8 mouse cellular contexts compared by ENCODE assay signal in genomic region chr17:12367373-12367930, GRCm38 (mm10). TPM values are rescaled to one million over a fixed set of nuclear protein-coding genes. Genes with fewer than 3 reads are reported as not detected.
DNase-seq lines count a peak whose midpoint lies in the region; ATAC-seq and TF ChIP-seq lines count a peak whose summit lies in the region.

No protein-coding gene starts in this region.

- no peaks in the 10 kb centered on the region for H3K9me3 ChIP-seq in embryonic facial prominence, embryonic 11.5 days (replicated peaks; ENCODE audit: control insufficient read depth, low read length)
- H3K9me3 ChIP-seq in limb, embryonic 11.5 days (ENCODE audit: control insufficient read depth, low read length): no peaks in the 10 kb centered on the region
- H3K9me3 ChIP-seq in midbrain, embryonic 12.5 days: no peaks in the 10 kb centered on the region

- peak; percentile 84 for TF ChIP-seq CTCF in kidney, adult 2 months (conservative IDR thresholded peaks at IDR 0.05; ENCODE audit: insufficient read depth, insufficient read length, low read depth, low read length)
- peak; percentile 76 for TF ChIP-seq CTCF in small intestine, adult 2 months (IDR thresholded peaks at IDR 0.05; ENCODE audit: extremely low read depth, insufficient read length, insufficient replicate concordance, low read depth, low read length)

- no peak overlapping the region for H3K27ac ChIP-seq in embryonic facial prominence, embryonic 11.5 days (replicated peaks; ENCODE audit: low read depth, low read length)
- H3K27ac ChIP-seq in kidney, adult 2 months (ENCODE audit: insufficient read depth, low read depth, low read length): no peak overlapping the region
- no peak overlapping the region for H3K27ac ChIP-seq in limb, embryonic 11.5 days (replicated peaks; ENCODE audit: low read depth, low read length)
- no peak overlapping the region for H3K27ac ChIP-seq in midbrain, embryonic 12.5 days (replicated peaks)
- H3K27ac ChIP-seq in small intestine, adult 2 months (ENCODE audit: insufficient read depth, low read depth, low read length): no peak overlapping the region

- no peaks in the 10 kb centered on the region for H3K27me3 ChIP-seq in embryonic facial prominence, embryonic 11.5 days (ENCODE audit: control insufficient read depth, insufficient read depth, low read length)
- H3K27me3 ChIP-seq in kidney, adult 2 months (replicated peaks; ENCODE audit: control insufficient read depth, insufficient read depth, low read length): no peaks in the 10 kb centered on the region
- H3K27me3 ChIP-seq in limb, embryonic 11.5 days (ENCODE audit: control insufficient read depth, insufficient read depth, low read length): no peaks in the 10 kb centered on the region
- no peaks in the 10 kb centered on the region for H3K27me3 ChIP-seq in midbrain, embryonic 12.5 days
- no peaks in the 10 kb centered on the region for H3K27me3 ChIP-seq in small intestine, adult 2 months (ENCODE audit: control insufficient read depth, insufficient read depth, low read length)

- WGBS in embryonic facial prominence, embryonic 11.5 days: 40% methylated on average over 5 of the region's 5 CpGs
- 40% methylated on average over 5 of the region's 5 CpGs for WGBS in kidney, adult 2 months
- 33% methylated on average over 5 of the region's 5 CpGs for WGBS in limb, embryonic 11.5 days
- WGBS in midbrain, embryonic 12.5 days: 35% methylated on average over 5 of the region's 5 CpGs
- WGBS in small intestine, adult 2 months: 37% methylated on average over 5 of the region's 5 CpGs

- peak; percentile 74; the same call in 1 of the 2 replicates for ATAC-seq in embryonic facial prominence, embryonic 11.5 days (replicated peaks; ENCODE audit: insufficient number of reproducible peaks, low FRiP score, low TSS enrichment, low read depth)
- ATAC-seq in limb, embryonic 11.5 days (ENCODE audit: insufficient number of reproducible peaks, low FRiP score, low TSS enrichment, low read depth): peak; percentile 32; the same call in 1 of the 2 replicates
- ATAC-seq in midbrain, embryonic 12.5 days (ENCODE audit: low FRiP score, low read depth): peak; percentile 50

- H3K4me1 ChIP-seq in embryonic facial prominence, embryonic 11.5 days (ENCODE audit: control insufficient read depth, insufficient read depth, low read length): no peaks in the 10 kb centered on the region
- H3K4me1 ChIP-seq in kidney, adult 2 months (ENCODE audit: control insufficient read depth, insufficient read depth, low read length): no peaks in the 10 kb centered on the region; the same call in 1 of the 2 replicates
- no peaks in the 10 kb centered on the region for H3K4me1 ChIP-seq in limb, embryonic 11.5 days (ENCODE audit: control insufficient read depth, insufficient read depth, low read length)
- peaks cover 4% of the 10 kb centered on the region; the same call in 1 of the 2 replicates for H3K4me1 ChIP-seq in midbrain, embryonic 12.5 days
- H3K4me1 ChIP-seq in small intestine, adult 2 months (ENCODE audit: control insufficient read depth, insufficient read depth, insufficient read length, low read length): peaks cover 8% of the 10 kb centered on the region; the same call in 1 of the 2 replicates

- no peak overlapping the region for H3K9ac ChIP-seq in embryonic facial prominence, embryonic 11.5 days (replicated peaks; ENCODE audit: low read length)
- H3K9ac ChIP-seq in limb, embryonic 11.5 days (ENCODE audit: low read length): 0 out of 2 replicates have a peak overlapping the region, but pooled peaks have one; percentile 22
- H3K9ac ChIP-seq in midbrain, embryonic 12.5 days (replicated peaks): no peak overlapping the region

- H3K4me2 ChIP-seq in embryonic facial prominence, embryonic 11.5 days (ENCODE audit: low read depth, low read length): no peak overlapping the region
- H3K4me2 ChIP-seq in limb, embryonic 11.5 days (ENCODE audit: low read depth, severe bottlenecking): no peak overlapping the region
- H3K4me2 ChIP-seq in midbrain, embryonic 12.5 days (replicated peaks): no peak overlapping the region

- DNase-seq in 3134 (ENCODE audit: extremely low read depth, insufficient read length, low spot score): peak; percentile 54
- DNase-seq in adrenal gland, adult 2 months: peak; percentile 76
- peak; percentile 77 for DNase-seq in embryonic facial prominence, embryonic 11.5 days (ENCODE audit: low spot score)
- DNase-seq in heart, adult 8-10 months (ENCODE audit: low spot score): peak; percentile 53
- peak; percentile 83 for DNase-seq in kidney, adult 2 months
- peak; percentile 66 for DNase-seq in limb, embryonic 11.5 days (ENCODE audit: low spot score)

- no peaks in the 10 kb centered on the region for H3K36me3 ChIP-seq in embryonic facial prominence, embryonic 11.5 days (replicated peaks; ENCODE audit: control insufficient read depth, insufficient read depth, low read depth, low read length)
- no peaks in the 10 kb centered on the region for H3K36me3 ChIP-seq in kidney, adult 2 months (ENCODE audit: control insufficient read depth, insufficient read depth, low read length)
- H3K36me3 ChIP-seq in limb, embryonic 11.5 days (ENCODE audit: control insufficient read depth, insufficient read depth, low read length): no peaks in the 10 kb centered on the region
- no peaks in the 10 kb centered on the region for H3K36me3 ChIP-seq in midbrain, embryonic 12.5 days
- H3K36me3 ChIP-seq in small intestine, adult 2 months (ENCODE audit: control insufficient read depth, insufficient read depth, low read length): no peaks in the 10 kb centered on the region

- no peak for TF ChIP-seq POLR2A in kidney, adult 2 months (IDR thresholded peaks at IDR 0.05; ENCODE audit: low read depth, low read length)
- no peak for TF ChIP-seq POLR2A in small intestine, adult 2 months (IDR thresholded peaks at IDR 0.05; ENCODE audit: low read depth, low read length)

- H3K4me3 ChIP-seq in embryonic facial prominence, embryonic 11.5 days (ENCODE audit: low read depth, low read length): no peak overlapping the region
- H3K4me3 ChIP-seq in kidney, adult 2 months (ENCODE audit: insufficient read depth, low read depth, low read length): no peak overlapping the region
- H3K4me3 ChIP-seq in limb, embryonic 11.5 days (ENCODE audit: low read depth, low read length): no peak overlapping the region
- H3K4me3 ChIP-seq in midbrain, embryonic 12.5 days: no peak overlapping the region
- H3K4me3 ChIP-seq in small intestine, adult 2 months (ENCODE audit: low read depth, low read length): no peak overlapping the region

RNA-seq across cellular contexts. Expression of gene Plg, which starts 11.0 kb away (rescaled TPM):
- total RNA-seq in adrenal gland, adult 2 months (2021): 1 to 10 TPM in 1 of 2 experiments, under 1 TPM in 1; 0.14 to 5.4 TPM
- polyA plus RNA-seq in adrenal gland, adult 2 months (2012; rRNA removed): 0.03 and 0.33 TPM in 2 replicates
- polyA plus RNA-seq in embryonic facial prominence, embryonic 11.5 days (2014; fragmentation: Nextera tagmentation; extraction: Ambion mirVana): 0.13 TPM in 1 of 2 replicates, not detected in the other
- not detected for total RNA-seq in heart, adult 8-10 months (2022)
- polyA plus RNA-seq in kidney, adult 2 months (2012; rRNA removed): 0.03 and 0.07 TPM in 2 replicates
- 0.15 TPM in 1 of 2 replicates, not detected in the other for polyA plus RNA-seq in limb, embryonic 11.5 days (2014; fragmentation: Nextera tagmentation; extraction: Ambion mirVana)
- not detected in 2 replicates for polyA plus RNA-seq in midbrain, embryonic 12.5 days (2016; fragmentation: Nextera tagmentation; extraction: Ambion mirVana)
- not detected in 2 replicates for polyA plus RNA-seq in small intestine, adult 2 months (2012; rRNA removed)

RNA-seq across cellular contexts. Expression of gene Map3k4, which starts 48.9 kb away (rescaled TPM):
- 10 to 100 TPM; 24.6 to 30.7 TPM for total RNA-seq in adrenal gland, adult 2 months (2021)
- 51.3 and 52.1 TPM in 2 replicates for polyA plus RNA-seq in adrenal gland, adult 2 months (2012; rRNA removed)
- 38.8 and 42.0 TPM in 2 replicates for polyA plus RNA-seq in embryonic facial prominence, embryonic 11.5 days (2014; fragmentation: Nextera tagmentation; extraction: Ambion mirVana)
- total RNA-seq in heart, adult 8-10 months (2022): 10 to 100 TPM; 39.7 to 57.5 (median 49.8) TPM
- polyA plus RNA-seq in kidney, adult 2 months (2012; rRNA removed): 17.6 and 26.2 TPM in 2 replicates
- polyA plus RNA-seq in limb, embryonic 11.5 days (2014; fragmentation: Nextera tagmentation; extraction: Ambion mirVana): 48.0 and 48.3 TPM in 2 replicates
- polyA plus RNA-seq in midbrain, embryonic 12.5 days (2016; fragmentation: Nextera tagmentation; extraction: Ambion mirVana): 53.3 and 56.7 TPM in 2 replicates
- 30.0 and 44.2 TPM in 2 replicates for polyA plus RNA-seq in small intestine, adult 2 months (2012; rRNA removed)
